Mouse (Mus musculus) CD8-positive naive resting alpha-beta T cell, adult 2 months (primary cell): Measurements from ENCODE around the gene Tfdp1.
A peak's percentile ranks its signal among the peaks of the same experiment; 100 is the strongest.

Source experiments
- DNase-seq, 2 experiments: peaks; one replicate each; pipeline ENCODE4 v3.0.0; 2022; ENCODE audit warnings: low read depth in 2 of 2, low spot score in 2 of 2

Tfdp1 gene

DNA sequence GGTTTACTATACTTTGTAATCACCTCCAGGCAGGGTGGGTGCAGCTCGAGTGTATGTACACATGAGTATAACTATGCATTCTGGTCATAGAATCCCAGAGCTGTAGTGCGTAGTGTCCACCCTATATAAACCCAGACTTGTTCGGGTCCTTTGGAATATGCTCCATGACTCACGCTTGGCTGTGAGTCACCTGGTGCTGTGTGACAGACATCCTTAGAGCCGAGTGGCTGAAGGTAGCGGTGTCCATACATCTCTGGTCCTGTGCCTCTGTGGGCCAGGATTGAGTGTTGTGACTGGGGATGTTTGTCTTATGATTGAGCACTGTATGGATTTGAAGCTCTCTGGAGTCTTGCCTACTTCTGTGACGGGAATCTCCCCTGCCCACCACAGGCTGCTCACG, 14.1 kb downstream of the Tfdp1 start:
- no peak for DNase-seq

DNA sequence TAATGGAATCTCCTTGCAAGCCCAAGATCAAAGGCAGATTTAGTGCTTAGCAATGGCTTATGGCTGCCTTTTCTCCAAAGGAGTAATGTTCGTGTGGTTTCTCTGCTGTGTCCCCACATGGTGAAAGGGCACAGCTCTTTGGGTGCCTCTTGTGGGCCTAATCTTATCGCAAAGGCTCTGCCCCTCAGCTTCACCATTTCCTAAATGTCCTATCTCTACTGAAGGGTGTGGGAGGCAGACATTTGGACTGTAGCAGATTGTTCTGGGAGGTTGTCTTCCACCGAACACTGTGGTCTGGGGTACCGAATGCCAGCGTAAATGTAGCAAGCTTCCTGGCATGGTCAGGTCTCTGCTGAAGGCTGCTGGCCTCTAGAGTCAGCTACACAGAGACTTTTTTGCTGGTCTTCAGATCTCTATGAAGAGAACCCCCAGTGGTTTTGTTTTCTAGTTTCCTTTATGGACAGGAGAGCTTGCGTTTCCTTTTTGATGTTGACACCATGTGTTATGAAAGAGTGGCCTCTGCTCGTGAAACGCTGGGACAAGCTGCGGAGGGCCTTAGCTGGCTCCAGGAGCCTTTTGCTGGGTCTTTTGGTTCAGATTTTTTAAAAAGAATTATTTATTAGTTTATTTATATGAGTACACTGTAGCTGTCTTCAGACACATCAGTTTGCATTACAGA, 14.7 kb downstream of the Tfdp1 start:
- no peak for DNase-seq

DNA sequence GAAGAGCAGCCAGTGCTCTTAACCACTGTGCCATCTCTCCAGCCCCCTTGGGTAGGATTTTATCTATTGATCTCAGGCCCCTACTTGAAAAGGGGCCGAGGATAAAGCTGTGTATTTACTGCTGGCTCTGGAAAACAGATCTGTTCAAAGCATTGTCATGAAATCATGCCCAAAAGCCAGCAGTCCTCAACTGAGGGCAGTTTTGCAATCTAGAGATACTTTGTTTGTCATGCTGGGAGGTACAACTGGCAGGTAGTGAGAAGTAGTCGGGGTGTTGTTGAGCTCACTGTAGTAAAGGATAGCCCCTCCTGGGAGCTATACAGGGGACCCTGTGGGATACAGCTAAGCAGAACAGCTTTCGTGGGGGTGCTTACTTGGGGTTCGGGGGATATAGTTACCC, 15.3 kb downstream of the Tfdp1 start:
- no peak for DNase-seq

DNA sequence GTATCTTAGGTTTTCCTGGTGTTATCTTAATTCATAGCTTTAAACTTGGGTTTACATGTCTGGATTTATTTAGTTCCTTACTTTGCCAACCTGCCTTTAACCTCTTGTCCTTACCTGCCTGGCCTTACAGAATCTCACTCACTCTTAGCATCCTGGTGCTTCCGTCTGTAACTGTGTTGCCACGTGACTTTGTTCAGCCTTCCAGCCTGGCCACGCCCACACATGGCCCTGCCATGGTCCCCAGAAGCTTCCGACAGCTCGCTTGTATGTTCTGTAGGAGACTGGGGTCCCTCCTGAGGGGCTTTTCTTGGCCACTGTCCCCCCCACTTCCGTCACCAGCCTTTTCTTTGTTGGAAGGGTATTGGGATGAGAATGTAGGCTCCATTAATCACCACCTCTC, 17.7 kb downstream of the Tfdp1 start:
- no peak for DNase-seq

DNA sequence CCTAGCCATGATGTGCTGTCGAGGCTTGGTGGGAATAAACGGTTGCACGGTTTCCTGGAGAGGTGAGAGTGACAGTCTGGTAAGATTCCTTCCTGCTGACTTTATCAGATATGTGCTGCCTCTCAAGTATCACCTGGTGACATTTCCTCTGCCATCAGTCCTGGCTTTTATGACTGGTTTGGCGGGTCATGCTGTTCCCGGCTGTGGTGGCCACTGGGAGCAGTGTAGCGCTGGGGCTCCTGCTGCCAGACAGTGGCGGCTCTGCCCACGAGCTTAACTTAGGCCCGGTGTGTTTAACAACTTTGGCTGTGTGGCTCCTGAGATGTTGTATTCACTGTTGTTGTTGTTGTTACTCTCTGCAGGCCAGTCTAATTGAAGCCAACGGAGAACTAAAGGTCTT, 18.1 kb downstream of the Tfdp1 start:
- no peak for DNase-seq

DNA sequence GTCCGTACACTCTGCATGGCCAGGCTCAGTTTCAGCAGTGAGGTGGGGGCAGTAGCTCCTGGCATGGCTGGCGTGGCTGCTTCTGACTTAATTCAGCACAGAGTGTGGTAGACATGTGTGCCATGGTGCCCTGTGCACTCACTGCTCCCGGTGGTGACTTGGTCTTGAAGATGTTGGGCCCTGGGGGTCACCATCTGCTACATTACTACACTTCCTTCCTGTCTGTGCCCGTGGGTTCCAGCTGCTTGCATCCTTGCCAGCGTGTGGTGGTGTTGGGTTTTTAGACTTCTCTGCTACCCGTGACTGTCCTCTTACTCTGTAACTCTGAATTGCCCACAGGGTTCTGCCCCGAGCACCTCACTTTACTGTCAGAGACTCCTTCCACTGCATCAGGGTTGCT, 21.7 kb downstream of the Tfdp1 start:
- no peak for DNase-seq

DNA sequence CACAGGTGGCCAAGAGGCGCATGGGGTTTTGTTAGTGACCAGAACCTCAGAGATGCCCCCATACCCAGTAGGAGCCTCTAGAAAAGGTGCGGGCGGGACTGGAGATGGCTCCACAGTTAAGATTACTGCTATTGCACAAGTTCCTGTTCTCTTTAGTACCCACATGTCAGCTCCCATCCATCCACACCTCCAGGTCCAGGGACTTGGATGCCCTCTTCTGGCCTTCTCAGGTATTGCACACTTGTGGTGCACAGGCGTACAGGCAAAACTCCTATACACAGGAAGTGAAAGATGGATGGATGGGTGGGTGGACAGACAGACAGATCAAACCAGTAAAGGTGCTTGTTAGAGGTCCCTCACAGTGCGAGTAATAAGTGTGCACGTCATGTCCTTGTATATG, 23.3 kb downstream of the Tfdp1 start:
- DNase-seq = no peak

DNA sequence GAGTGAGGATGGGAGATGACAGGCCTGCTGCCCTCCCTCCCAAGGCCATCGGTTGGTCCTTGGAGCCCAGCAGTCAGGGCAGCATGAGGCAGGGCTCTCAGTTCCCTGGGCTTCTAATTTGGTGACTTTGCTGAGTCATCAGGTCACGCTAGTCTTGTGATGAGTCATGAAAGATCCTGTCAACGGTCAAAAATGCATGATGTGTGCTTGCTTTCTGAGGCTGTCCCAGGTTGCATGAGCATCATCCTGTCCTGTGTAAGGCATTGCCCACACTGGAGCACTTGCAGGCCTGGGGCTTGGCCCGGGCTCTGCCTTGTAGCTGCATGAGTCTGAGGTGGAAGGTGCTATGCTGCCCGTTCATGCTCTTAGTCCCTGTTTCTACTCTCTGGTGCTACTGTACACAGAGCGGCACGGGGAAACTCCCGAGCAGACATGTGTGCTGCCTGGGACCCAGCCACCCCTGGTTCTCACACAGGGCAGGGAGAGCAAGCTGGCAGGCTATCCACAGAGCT, 34.7 kb downstream of the Tfdp1 start:
- no peak for DNase-seq

DNA sequence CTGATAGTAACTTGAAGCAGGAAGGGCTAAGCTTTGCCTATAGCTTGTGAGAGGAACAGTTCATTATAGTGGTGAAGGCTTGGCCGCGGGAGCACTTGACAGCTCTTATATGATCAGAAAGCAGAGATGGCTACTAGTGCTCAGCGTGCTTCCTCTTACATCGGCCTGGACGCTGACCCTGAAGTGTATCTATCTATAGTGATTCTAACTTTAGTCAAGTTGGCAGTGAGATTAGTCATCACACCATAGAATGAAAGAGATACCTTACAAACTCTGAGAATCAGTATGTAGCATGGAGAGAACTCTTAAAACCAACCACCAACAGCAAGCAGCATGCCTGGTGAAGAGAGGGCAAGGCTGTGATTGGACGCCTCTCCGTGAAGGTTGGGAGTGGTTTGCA, 43.1 kb downstream of the Tfdp1 start:
- no peak for DNase-seq

DNA sequence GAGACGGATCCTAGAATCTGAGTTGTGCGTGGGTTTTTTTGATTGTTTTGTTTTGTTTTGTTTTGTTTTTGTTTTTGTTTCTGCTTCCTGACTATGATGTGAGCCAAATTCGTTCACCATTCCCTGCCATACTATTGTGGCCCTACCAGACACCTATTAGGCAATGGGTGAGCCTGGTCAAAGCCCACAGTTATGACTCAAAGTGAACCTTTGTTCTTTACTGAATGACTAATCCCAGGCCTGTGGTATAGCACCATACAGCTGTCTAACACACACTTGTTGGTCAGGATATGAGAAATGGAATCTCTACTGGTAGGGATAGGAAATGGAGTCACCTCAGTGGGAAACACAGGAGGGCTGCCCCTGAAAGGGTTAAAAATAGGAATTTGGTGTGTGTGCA, 44.0 kb downstream of the Tfdp1 start:
- DNase-seq = no peak

DNA sequence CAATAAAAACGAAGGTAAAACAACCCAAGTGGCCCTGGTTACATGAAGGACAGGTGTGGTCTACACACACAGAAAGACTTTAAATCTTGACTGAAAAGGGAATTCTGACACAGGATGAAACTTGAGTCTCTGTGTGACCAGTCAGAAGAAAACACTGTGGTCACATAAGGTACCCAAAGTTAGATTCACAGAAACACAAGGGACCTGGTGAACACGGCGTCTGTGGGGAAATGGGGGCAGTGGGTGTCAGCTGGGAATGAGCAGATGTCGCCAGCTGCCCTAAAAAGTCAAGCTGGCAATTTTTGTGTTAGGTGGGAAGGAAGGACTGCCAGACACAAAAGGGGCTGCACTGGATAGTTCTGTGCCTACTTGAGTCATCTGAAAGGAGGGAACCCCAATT, 44.4 kb downstream of the Tfdp1 start:
- no peak for DNase-seq

DNA sequence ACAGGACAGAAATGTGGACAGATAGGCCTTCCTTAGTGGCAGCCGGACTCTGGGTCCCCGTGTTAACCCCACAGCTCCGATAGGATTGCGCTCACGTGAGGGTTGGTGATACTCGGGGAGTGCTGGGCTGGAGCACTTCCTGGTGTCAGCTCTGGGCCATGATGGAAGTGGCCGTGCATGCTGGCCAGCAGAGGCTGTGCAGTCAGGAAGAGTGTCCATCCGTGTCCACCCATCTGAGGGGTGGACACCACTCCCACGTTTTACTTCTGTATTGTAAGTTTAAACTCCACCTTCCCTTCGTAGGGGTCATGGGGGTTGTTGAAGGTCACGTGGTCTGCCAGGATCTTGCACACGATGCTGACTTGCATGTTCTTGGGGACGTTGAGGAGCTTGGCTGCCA, 47.8 kb downstream of the Tfdp1 start:
- DNase-seq = no peak

DNA sequence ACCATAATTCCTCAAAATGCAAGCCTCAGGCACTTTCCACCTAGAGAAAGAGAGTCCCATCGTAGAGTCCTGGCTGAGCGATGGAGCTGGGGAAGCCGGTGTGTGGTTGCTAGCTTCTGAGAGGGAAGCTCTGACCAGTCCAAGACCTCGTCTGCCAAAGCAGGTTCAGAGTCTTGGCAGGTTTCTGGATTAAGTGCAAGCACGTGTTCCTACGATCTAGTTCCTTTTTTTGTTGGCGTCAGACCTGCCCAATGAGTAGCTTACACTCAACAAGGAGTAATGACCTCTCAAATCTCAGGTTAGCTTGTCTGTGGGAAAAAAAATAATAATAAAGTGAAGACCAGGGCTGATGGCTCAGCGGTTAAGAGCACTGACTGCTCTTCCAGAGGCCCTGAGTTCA, 49.2 kb downstream of the Tfdp1 start:
- no peak for DNase-seq

DNA sequence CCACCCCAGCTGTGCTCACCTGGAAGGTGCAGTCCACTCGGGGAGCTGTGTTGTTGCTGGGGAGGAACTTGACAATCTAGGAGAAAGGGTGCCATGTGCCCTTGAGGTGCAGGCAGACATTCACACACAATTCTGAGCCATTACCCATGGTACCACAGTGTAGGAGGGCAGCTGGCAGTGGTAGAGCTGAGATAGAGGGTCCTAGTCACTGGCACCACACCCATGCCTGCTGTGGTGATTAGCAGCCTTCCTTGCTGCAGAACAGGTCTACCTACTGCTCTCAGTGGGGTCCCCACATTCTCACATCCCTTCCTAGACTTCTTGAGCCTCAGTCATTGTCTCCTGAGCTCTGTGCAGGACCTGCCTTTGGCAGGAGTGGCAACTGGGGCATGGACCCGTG, 50.2 kb downstream of the Tfdp1 start:
- no peak for DNase-seq

DNA sequence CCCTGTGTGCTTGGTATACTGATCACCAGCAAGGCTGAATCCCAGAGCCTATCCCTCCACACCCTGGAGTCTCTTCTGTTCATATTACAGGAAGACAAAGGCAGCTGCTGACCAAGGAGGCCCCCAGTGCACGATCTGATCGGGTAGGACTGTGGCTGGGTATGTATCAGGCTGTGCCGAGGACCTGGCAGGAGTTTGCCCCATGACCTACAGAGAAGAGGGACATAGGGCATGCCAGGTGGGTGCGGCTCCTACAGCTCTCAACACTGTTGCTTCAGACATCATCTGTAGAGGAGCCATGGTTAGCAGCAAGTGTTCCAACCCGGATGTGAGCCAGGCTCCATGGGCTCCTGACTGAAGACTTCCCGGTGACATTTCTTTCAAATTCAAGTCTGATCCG, 55.3 kb downstream of the Tfdp1 start:
- DNase-seq = no peak

DNA sequence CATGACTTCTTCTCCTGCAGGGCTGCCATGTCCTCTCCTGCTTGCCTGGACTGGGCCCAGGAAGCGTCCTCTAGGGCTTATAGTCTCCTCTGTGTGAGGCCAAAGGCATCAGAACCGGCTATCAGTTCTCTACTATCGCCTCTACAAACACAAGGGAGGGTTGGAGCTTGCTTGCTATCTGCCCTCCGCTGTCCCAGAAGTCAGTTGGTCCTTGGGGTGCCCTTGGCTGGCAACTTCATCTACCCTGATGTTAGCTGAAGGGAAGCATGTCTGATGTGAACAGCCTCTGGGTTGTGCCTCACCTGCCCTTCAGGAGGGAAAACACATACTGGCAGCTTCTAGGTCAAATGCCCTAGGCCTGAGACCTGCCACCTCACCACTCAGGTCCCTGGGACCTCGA, 58.2 kb downstream of the Tfdp1 start, which contains the start of gene Atp4b:
Atp4b (minus strand) TSS at position 101 of the 400 bp plus-strand sequence.
- no peak for DNase-seq

DNA sequence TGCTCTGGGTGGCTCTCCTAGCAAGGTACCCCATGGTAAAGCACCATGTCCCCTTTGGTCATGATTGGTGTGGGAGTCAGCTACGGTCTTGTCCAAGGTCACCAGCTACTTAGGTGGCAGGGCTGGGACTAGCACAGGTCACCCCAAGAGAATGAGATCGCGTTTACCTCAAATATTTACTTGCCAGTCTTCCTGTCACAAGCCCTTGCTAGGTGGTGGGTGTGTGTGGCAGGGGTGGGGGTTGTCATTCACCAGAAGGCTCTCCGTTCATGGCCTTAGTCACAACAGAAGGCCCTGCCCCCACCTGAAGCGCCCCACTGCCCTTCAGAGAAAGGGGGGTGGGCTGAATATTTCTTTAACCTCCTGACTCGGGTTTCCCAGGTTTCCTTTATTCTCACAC, 65.0 kb downstream of the Tfdp1 start:
- DNase-seq = no peak

DNA sequence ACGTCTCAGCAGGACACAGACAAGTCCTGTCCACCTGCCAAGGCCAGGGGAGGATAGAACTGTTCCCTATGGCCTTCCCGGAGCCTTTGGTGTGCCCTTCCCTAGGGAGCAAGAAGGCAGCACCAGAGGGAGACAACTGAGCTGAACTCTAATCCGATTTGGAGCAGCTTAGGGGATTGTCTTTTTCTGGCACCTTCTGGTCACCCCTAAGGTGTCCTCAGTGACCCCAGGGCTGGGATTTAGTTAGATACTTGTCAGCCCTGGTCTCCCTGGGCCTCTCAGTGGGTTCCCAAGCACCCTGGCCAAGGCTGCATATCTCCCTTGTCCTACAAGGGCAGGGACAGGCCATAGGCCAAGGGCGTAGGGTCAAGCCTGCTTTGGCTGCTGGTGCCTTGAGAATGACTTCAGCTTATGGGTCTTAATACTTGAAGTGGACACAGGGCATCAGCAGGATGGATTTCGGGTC, 66.1 kb downstream of the Tfdp1 start, which contains the start of gene Grk1:
Grk1 (plus strand) TSS at position 416 of the 466 bp plus-strand sequence.
- DNase-seq = no peak

DNA sequence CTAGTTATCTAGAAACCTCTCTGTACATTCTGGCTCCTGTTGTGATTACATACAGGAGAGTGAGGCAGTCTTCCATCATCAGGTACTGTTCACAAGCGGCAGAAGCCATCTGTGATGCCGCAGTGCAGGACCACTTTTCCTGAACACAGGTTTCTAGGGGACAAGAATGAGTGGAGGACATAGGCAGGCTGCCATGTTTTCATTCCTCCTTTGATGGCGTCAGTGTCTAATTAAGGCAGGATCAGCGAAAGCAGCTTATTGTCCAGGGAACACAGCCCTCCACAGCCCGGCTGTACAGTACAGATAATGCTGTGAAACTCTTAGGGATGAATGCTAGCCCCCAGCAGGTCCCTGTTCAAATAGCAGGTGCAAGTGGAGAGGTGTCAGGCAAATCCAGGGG, 67.5 kb downstream of the Tfdp1 start:
- DNase-seq = no peak

DNA sequence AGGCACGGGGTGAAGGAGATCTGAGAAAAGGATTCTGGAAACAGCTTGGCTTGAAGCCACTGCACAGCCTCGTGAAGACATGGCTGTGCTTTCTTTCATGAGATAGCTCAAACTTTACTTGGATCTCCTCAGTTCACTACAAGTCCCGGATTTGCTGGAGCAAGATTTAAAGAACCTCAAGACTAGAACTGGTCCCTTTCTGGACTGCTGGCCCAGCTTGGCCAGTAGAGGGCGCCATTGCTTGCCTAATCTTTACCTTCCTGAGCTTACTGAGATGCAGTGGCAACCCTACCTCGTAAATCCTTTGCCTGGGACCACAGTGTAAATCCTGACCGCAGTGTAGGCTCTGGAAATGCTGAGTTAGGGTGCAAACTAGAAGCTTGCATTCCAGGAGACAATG, 73.0 kb downstream of the Tfdp1 start:
- DNase-seq = peak; percentile 38 to 44

DNA sequence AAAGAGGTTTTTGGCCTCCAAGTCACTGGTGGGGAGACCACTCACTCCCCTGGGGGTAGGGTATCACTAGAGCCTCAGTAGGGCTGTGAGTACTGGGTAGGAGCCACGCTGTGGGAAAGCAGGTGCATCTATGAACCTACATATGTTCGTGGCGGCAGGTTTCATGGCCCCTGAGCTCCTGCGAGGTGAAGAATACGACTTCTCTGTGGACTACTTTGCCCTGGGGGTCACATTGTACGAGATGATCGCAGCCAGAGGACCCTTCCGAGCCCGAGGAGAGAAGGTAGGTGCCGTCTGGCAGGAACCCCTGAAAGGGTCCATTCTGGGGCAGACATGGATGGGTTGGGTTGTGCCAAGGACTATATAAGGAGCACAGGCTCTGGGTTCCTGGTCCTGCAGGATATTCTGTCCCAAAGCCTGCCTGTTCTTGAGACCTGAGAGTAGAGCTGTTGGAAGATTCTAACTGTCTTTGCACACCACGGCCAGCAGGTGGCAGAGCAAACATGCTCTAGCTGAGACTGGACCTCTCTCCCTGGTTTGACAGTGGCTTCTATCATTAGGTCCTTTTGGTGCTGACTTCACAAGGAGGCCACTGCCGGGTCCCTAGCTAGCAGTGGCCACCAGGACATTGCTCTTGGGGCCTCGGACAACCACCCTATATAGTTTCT, 74.5 kb downstream of the Tfdp1 start:
- peak in 1 of 2 experiments; percentile 40 for DNase-seq

DNA sequence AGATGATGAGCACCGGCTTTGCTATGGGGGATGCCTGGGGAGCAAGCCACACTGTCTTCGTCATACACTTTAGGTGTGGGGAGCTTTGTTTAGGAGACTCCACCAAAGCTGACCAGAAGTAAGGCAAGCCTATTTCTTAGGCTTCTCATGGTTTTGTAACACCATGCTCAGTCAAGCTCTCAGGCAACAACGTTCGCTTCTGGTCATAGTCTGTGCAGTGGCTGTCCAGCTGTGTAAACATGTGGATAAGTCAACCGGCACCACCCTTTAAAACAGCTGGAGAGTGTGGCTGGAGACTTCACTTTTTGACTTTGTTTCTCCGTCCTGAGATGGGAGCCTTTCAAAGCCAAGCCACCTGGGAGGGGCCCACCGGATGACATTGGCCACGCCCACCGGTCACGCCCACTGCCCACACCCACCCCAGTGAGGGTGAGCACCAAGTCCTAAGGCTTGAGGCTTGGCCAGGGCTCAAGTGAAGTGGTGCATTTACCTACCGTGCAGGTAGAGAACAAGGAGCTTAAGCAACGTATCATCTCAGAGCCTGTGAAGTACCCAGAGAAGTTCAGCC, 75.4 kb downstream of the Tfdp1 start:
- no peak for DNase-seq
